Mouse (Mus musculus) hindbrain, embryonic 16.5 days (tissue): ENCODE measurements at regions not wholly inside any gene's neighbourhood (a gene's known extent, or its start where the extent isn't known, plus 50 kb on each side); places are given as distances from the start of the nearest gene placed in this dataset.
"Not testable (repeated sequence)": the region's sequence is repeated elsewhere in the genome, so short reads cannot be mapped to it uniquely, and the experiment has no call there.

ENCODE experiments used
- ATAC-seq: fragments of 200-750 bp; cut with Nextera tagmentation; 2 replicates; pipeline ENCODE4 v1.8.0; 2017; ENCODE audit warnings: moderate TSS enrichment, moderate library complexity
- H3K27ac ChIP-seq: fragments of 300-500 bp; sonication (generic); 2 replicates; pipeline ENCODE4 v1.5.1; 2014; ENCODE audit warnings: low read depth, mild to moderate bottlenecking, control low read depth, low read length, moderate library complexity
- H3K27me3 ChIP-seq: fragments of 300-500 bp; sonication (generic); replicated peaks from 2 replicates; pipeline ENCODE4 v1.6.1; 2014; ENCODE audit warnings: low read length; ENCODE audit not compliant: control insufficient read depth, insufficient read depth
- H3K36me3 ChIP-seq: fragments of 300-500 bp; sonication (generic); 2 replicates; pipeline ENCODE4 v1.6.1; 2014; ENCODE audit warnings: mild to moderate bottlenecking, low read length, moderate library complexity, mixed read lengths; ENCODE audit not compliant: control insufficient read depth, insufficient read depth
- H3K4me1 ChIP-seq: fragments of 300-500 bp; sonication (generic); 2 replicates; pipeline ENCODE4 v1.6.1; 2014; ENCODE audit warnings: low read depth, low read length; ENCODE audit not compliant: control insufficient read depth, insufficient read depth
- H3K4me2 ChIP-seq: fragments of 300-500 bp; sonication (generic); 2 replicates; pipeline ENCODE4 v1.6.1; 2014; ENCODE audit warnings: mild to moderate bottlenecking, low read length, control low read depth, moderate library complexity
- H3K4me3 ChIP-seq: fragments of 300-500 bp; sonication (generic); 2 replicates; pipeline ENCODE4 v1.5.1; 2014; ENCODE audit warnings: mild to moderate bottlenecking, low read length, control low read depth, moderate library complexity
- H3K9ac ChIP-seq: fragments of 300-500 bp; sonication (generic); 2 replicates; pipeline ENCODE4 v1.6.1; 2014; ENCODE audit warnings: low read depth, mild to moderate bottlenecking, control low read depth, low read length, moderate library complexity
- H3K9me3 ChIP-seq: fragments of 300-500 bp; sonication (generic); 2 replicates; pipeline ENCODE4 v1.6.1; 2014; ENCODE audit warnings: mild to moderate bottlenecking, low read length, moderate library complexity; ENCODE audit not compliant: control insufficient read depth
- WGBS: fragments of 180-500 bp; shearing (Covaris S2); extraction: QIAGEN DNeasy Blood & Tissue Kit; methylation state at CpG from one replicate; pipeline ENCODE4 v1.1.7; 2014; 5-methylcytosine and 5-hydroxymethylcytosine counted together

DNA sequence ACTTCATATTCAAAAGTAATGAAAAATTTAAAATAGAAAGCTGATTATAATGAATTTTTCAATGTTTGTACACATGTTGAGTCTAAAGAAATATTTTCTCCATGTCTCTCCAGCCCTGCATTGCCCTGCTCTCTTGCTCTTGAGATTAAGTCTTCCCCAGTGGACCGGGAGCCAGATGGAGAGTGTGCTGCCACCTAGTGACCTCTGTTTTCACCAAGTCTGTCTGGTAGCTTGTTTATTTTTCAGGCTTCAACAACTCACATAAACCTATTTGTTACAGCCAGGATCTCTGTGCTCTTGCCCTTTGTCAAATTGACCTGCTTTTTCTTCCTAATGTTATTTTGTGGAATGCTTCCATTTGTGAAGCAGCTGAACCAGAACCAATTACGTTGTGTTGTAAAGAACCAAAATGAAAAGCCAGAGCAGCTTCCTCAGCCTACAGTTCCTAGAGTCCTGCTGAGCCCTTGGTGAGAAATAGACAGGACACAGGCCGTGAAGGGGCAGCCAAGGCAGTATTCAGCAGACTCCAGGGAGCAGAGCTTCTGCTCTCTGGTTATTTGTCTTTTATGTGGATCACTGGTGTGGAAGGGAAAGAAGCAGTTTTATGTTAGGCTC lies 655.5 kb downstream of the Kcna4 start:
- no peaks in the 10 kb centered on the region for H3K9me3 ChIP-seq
- no peaks in the 10 kb centered on the region for H3K36me3 ChIP-seq
- ATAC-seq: peak; percentile 86
- H3K4me3 ChIP-seq: no peak overlapping the region
- no peaks in the 10 kb centered on the region for H3K4me1 ChIP-seq
- no peak overlapping the region for H3K27ac ChIP-seq
- no peak overlapping the region for H3K4me2 ChIP-seq
- WGBS: 2% methylated on average over 3 of the region's 3 CpGs
- H3K27me3 ChIP-seq: no peaks in the 10 kb centered on the region
- no peak overlapping the region for H3K9ac ChIP-seq

DNA sequence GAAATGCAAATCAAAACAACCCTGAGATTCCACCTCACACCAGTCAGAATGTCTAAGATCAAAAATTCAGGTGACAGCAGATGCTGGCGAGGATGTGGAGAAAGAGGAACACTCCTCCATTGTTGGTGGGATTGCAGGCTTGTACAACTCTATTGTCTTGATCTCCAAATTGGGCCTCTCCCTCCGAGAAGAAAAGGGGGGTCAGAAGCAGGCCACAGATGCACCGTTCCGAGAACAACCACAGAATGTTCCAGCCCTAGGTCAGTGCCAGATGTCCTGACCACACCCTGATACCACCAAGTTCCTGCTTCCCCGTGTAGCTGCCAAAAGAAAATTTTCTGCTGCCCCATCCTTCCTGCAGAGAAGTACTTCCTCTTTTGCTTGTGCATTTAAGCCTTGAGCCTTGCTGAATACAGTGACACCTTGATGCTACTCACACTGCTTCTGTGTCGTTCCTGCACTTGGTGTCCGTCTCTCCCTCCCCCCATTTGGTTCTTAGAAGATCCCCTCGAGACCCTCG lies 665.2 kb downstream of the Kcna4 start:
- 91% methylated on average over 9 of the region's 9 CpGs for WGBS

GRCm38 (mm10) chr2:107963921-107964320 lies 673.5 kb downstream of the Kcna4 start:
- H3K4me3 ChIP-seq, H3K36me3 ChIP-seq, H3K9ac ChIP-seq, ATAC-seq, H3K4me1 ChIP-seq, H3K27me3 ChIP-seq, H3K9me3 ChIP-seq, H3K27ac ChIP-seq, H3K4me2 ChIP-seq: not testable (repeated sequence)
- WGBS: 95% methylated on average over 8 of the region's 8 CpGs

More for the DNA sequence above, 665.2 kb downstream of the Kcna4 start:
- H3K4me3 ChIP-seq, H3K27me3 ChIP-seq, H3K9ac ChIP-seq, H3K36me3 ChIP-seq, H3K9me3 ChIP-seq, H3K27ac ChIP-seq, H3K4me2 ChIP-seq, H3K4me1 ChIP-seq, ATAC-seq: not testable (repeated sequence)

- no peaks in the 10 kb centered on the region for H3K36me3 ChIP-seq
- H3K27me3 ChIP-seq: no peaks in the 10 kb centered on the region
- ATAC-seq: no peak
- no peak overlapping the region for H3K27ac ChIP-seq
- no peak overlapping the region for H3K4me2 ChIP-seq
- no peaks in the 10 kb centered on the region for H3K9me3 ChIP-seq
- H3K4me3 ChIP-seq: no peak overlapping the region
- no peak overlapping the region for H3K9ac ChIP-seq
- WGBS: 85% methylated on average over 2 of the region's 2 CpGs
- H3K4me1 ChIP-seq: no peaks in the 10 kb centered on the region
Measured at GRCm38 (mm10) chr2:107964841-107965240, 674.4 kb downstream of the Kcna4 start.

GRCm38 (mm10) chr2:107965336-107966306 lies 675.2 kb downstream of the Kcna4 start:
- no peaks in the 10 kb centered on the region for H3K27me3 ChIP-seq
- no peaks in the 10 kb centered on the region for H3K9me3 ChIP-seq
- H3K4me3 ChIP-seq: no peak overlapping the region
- no peaks in the 10 kb centered on the region for H3K4me1 ChIP-seq
- 51% methylated on average over 7 of the region's 7 CpGs for WGBS
- no peaks in the 10 kb centered on the region for H3K36me3 ChIP-seq
- H3K4me2 ChIP-seq: no peak overlapping the region
- H3K27ac ChIP-seq: no peak overlapping the region
- no peak overlapping the region for H3K9ac ChIP-seq
- no peak for ATAC-seq

- H3K27ac ChIP-seq: no peak overlapping the region
- H3K36me3 ChIP-seq: no peaks in the 10 kb centered on the region
- peak; percentile 40; the same call in 1 of the 2 replicates for ATAC-seq
- 44% methylated on average over 2 of the region's 2 CpGs for WGBS
- no peak overlapping the region for H3K4me2 ChIP-seq
- no peak overlapping the region for H3K9ac ChIP-seq
- no peaks in the 10 kb centered on the region for H3K9me3 ChIP-seq
- H3K4me3 ChIP-seq: no peak overlapping the region
- H3K27me3 ChIP-seq: no peaks in the 10 kb centered on the region
- H3K4me1 ChIP-seq: no peaks in the 10 kb centered on the region
Measured at GRCm38 (mm10) chr2:107968526-107968925, 678.1 kb downstream of the Kcna4 start.

DNA sequence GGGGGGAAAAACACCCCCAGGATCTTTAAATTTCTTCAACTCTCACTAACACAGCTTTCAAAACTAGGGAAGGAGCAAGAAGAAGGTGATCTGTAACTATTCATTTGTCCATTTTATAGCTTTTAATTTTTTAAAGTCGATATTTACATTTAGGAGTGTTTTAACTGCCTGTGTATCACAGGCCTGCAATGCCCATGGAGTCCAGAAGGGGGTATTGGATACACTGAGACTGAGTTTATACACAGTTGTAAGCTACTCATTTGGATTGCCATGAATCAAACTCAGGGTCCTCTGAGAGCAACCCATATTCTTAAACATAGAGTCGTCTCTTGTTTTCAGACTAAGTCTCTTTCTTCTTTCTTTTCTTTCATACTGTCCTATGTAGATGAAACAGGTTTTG lies 679.1 kb downstream of the Kcna4 start:
- ATAC-seq: no peak
- H3K27me3 ChIP-seq: no peaks in the 10 kb centered on the region
- H3K9me3 ChIP-seq: no peaks in the 10 kb centered on the region
- H3K36me3 ChIP-seq: no peaks in the 10 kb centered on the region
- H3K4me2 ChIP-seq: no peak overlapping the region
- H3K27ac ChIP-seq: no peak overlapping the region
- H3K9ac ChIP-seq: no peak overlapping the region
- 84% methylated on average over 2 of the region's 2 CpGs for WGBS
- H3K4me3 ChIP-seq: no peak overlapping the region
- H3K4me1 ChIP-seq: no peaks in the 10 kb centered on the region

- no peaks in the 10 kb centered on the region for H3K36me3 ChIP-seq
- ATAC-seq: 0 out of 2 replicates have a peak, but pooled peaks have one; percentile 42
- H3K27ac ChIP-seq: no peak overlapping the region
- H3K27me3 ChIP-seq: no peaks in the 10 kb centered on the region
- no peak overlapping the region for H3K4me3 ChIP-seq
- no peak overlapping the region for H3K9ac ChIP-seq
- no peaks in the 10 kb centered on the region for H3K9me3 ChIP-seq
- H3K4me1 ChIP-seq: no peaks in the 10 kb centered on the region
- H3K4me2 ChIP-seq: no peak overlapping the region
- WGBS: 64% methylated on average over 4 of the region's 4 CpGs
Measured at GRCm38 (mm10) chr2:107973528-107973927, 683.1 kb downstream of the Kcna4 start.

GRCm38 (mm10) chr2:107994831-107995230 lies 704.4 kb downstream of the Kcna4 start:
- H3K27ac ChIP-seq: no peak overlapping the region
- no peaks in the 10 kb centered on the region for H3K27me3 ChIP-seq
- H3K4me2 ChIP-seq: no peak overlapping the region
- no peak overlapping the region for H3K4me3 ChIP-seq
- H3K9ac ChIP-seq: no peak overlapping the region
- H3K36me3 ChIP-seq: no peaks in the 10 kb centered on the region
- no peaks in the 10 kb centered on the region for H3K4me1 ChIP-seq
- ATAC-seq: no peak
- WGBS: 72% methylated on average over 6 of the region's 6 CpGs
- H3K9me3 ChIP-seq: no peaks in the 10 kb centered on the region
